Mouse (Mus musculus) heart, embryonic 10.5 days (tissue): ENCODE measurements around the gene Sult6b2. TPM values are rescaled to one million over a fixed set of nuclear protein-coding genes. Genes with fewer than 3 reads are reported as not detected.

ENCODE experiments used
- DNase-seq: peaks from one replicate; pipeline ENCODE4 v3.0.0-alpha.2; 2017; ENCODE audit warnings: low spot score
- H3K27ac ChIP-seq: fragments of 300-500 bp; sonication (generic); 2 replicates; pipeline ENCODE4 v1.5.1; 2016; ENCODE audit warnings: mild to moderate bottlenecking
- H3K27me3 ChIP-seq: fragments of 300-500 bp; sonication (generic); 2 replicates; pipeline ENCODE4 v1.6.1; 2016; ENCODE audit warnings: mild to moderate bottlenecking; ENCODE audit not compliant: poor library complexity, insufficient read depth, severe bottlenecking
- H3K36me3 ChIP-seq: fragments of 300-500 bp; sonication (generic); 2 replicates; pipeline ENCODE4 v1.6.1; 2016; ENCODE audit warnings: mild to moderate bottlenecking, moderate library complexity
- H3K4me1 ChIP-seq: fragments of 300-500 bp; sonication (generic); 2 replicates; pipeline ENCODE4 v1.6.1; 2016; ENCODE audit warnings: mild to moderate bottlenecking
- H3K4me3 ChIP-seq: fragments of 300-500 bp; sonication (generic); 2 replicates; pipeline ENCODE4 v1.5.1; 2016; ENCODE audit warnings: mild to moderate bottlenecking, moderate library complexity
- H3K9me3 ChIP-seq: fragments of 300-500 bp; sonication (generic); 2 replicates; pipeline ENCODE4 v1.6.1; 2016; ENCODE audit warnings: mild to moderate bottlenecking, moderate library complexity
- whole genome bisulfite sequencing: fragments of 180-500 bp; shearing (Covaris S2); methylation state at CpG from one replicate; pipeline ENCODE4 v1.1.7; 2016; 5-methylcytosine and 5-hydroxymethylcytosine counted together
- polyA plus RNA-seq: library from polyadenylated mRNA; unstranded; fragments of >200 nt; fragmentation: Nextera tagmentation; extraction: Ambion mirVana; gene quantifications from 2 replicates; pipeline ENCODE4 v1.2.1, GENCODE M21; 2016

Sult6b2 gene
- polyA plus RNA-seq, 1 experiment from 2014 or later: not detected

DNA sequence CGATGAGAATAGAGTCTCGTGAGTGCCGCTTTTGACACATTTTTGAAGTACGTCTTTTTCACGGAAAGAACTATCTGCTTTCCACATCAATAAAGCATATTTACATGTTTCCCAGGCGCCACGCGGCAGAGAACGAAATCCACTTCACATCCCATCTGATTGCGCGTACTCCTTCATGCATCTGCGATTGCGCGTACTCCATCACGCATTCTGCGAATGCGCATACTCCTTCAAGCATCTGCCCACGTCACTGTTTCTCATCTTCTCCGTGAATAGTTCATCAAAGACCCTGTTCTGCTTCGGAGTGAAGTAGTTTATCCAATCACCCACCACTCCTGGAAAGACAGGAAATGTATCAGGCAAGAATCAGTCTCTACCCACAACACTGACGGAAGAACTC, 18.2 kb downstream of the Sult6b2 start:
- Histone ChIP-seq H3K36me3 (no peaks in the 10 kb centered on the region), H3K27me3 (no peaks in the 10 kb centered on the region), H3K4me1 (0 out of 2 replicates have a peak, but pooled peaks cover 6% of the 10 kb centered on the region), H3K4me3 (no peak overlapping the region), H3K9me3 (no peaks in the 10 kb centered on the region), H3K27ac (no peak overlapping the region)
- DNase-seq: no peak
- WGBS: 85% methylated on average over 21 of the region's 21 CpGs

DNA sequence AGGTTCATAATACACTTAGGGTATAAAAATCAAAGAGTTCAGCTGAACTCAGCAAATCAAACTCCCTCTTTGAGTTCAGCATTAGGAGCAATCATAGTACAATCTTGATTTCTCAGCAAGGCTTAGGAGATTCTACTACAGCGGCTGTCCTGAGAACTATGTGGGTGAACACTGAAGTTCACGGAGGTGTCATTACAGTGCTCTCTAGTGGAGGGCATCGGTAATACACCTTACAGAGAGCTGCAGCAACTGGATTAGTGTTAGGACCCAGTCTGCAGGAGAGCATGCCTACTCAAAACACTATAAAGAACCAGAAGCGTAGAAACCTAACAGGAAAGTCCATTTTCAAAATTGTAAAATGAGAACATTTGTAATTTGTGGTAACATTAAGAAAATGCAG, 19.0 kb downstream of the Sult6b2 start:
- no peak overlapping the region for H3K4me3 ChIP-seq
- H3K4me1 ChIP-seq: 0 out of 2 replicates have a peak, but pooled peaks cover 6% of the 10 kb centered on the region
- H3K9me3 ChIP-seq: no peaks in the 10 kb centered on the region
- 34% methylated on average over 4 of the region's 4 CpGs for WGBS
- H3K27me3 ChIP-seq: no peaks in the 10 kb centered on the region
- peak; percentile 79 for DNase-seq
- H3K36me3 ChIP-seq: no peaks in the 10 kb centered on the region
- no peak overlapping the region for H3K27ac ChIP-seq

DNA sequence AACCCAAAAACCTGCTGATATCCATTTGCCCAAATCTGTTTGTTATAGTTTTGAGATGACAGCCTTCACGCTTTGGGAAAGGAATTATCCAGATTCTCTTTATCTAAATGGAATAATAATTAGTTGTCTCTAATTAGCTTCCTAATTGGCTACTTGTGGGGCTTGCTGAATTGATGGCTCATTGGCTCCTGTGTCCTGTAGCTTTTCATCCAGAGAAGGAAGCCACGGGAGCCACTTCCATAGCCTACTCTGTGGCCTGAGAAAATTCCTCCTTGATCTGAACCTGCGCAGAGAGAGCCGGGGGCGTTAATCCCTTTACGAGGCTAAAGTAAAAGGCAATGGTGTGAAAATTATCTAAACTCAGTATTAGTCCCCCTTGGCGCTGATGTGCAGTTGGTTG, 23.0 kb downstream of the Sult6b2 start:
- H3K27ac ChIP-seq: no peak overlapping the region
- H3K4me1 ChIP-seq: peaks cover 14% of the 10 kb centered on the region
- H3K27me3 ChIP-seq: no peaks in the 10 kb centered on the region
- H3K36me3 ChIP-seq: no peaks in the 10 kb centered on the region
- WGBS: 67% methylated on average over 7 of the region's 7 CpGs
- DNase-seq: no peak
- H3K4me3 ChIP-seq: no peak overlapping the region
- H3K9me3 ChIP-seq: no peaks in the 10 kb centered on the region

DNA sequence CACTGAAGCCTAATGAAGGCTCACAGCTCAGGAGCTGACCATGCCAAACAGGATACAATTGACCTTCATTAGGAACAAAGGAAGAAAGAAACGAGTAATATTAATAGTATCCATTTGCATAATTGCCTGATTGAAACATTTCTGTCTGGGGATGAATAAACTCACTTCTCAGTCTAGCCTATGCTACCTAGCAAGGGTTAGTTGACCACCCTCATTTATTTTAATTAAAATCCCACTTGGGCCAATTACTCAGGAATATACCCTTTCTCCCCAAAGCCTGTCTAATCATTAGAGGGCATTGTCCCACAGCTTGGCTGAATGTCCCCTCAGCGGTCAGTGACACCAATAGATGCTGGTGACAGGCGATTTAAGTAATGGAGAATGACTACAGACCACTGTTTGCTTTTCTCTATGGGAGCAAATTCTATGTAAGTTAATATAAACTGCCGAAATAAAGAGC, 23.7 kb downstream of the Sult6b2 start:
- DNase-seq: no peak
- Histone ChIP-seq H3K4me3 (no peak overlapping the region), H3K27ac (no peak overlapping the region), H3K4me1 (peaks cover 20% of the 10 kb centered on the region), H3K36me3 (no peaks in the 10 kb centered on the region), H3K27me3 (no peaks in the 10 kb centered on the region), H3K9me3 (no peaks in the 10 kb centered on the region)
- WGBS: 84% methylated on average over 4 of the region's 4 CpGs

DNA sequence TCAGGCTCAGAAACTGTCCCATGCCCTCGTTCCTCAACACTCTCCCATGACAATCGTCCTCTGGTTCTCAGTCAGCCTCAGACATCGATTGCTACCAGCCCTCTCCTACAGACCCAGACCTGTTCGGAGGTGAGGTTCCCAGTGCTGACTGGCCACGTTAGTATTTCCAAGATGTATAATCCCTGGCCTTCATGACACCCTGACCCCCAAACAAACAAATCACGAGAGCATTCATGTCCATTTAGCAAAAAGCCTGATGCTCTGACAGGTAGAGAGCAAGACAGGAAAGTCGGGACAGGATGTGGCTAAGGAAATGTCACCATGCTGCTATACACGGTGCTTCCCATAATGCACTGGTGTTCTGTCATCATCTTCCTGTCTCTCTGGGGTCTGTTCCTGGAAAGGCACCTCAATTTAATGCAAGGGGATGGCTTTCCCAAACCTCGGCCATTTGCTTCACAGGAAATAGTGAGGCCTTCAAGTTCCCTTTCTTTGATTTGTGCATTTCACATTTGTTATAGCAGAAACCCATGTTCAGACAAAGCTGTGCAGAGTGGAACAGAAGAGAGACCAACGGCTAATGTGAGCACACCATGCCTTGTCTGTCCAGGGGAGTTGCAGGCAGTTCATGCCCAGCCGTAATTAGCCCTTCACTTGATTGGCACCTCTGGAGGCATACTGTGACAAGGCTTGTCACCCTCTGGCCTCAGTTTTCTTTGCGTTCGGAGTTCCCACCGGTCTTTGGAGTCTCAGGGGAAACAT, 24.3 kb downstream of the Sult6b2 start:
- Histone ChIP-seq H3K4me3 (no peak overlapping the region), H3K9me3 (no peaks in the 10 kb centered on the region), H3K36me3 (0 out of 2 replicates have a peak, but pooled peaks cover 2% of the 10 kb centered on the region), H3K27me3 (no peaks in the 10 kb centered on the region), H3K27ac (no peak overlapping the region), H3K4me1 (peaks cover 20% of the 10 kb centered on the region)
- no peak for DNase-seq
- WGBS: 71% methylated on average over 14 of the region's 14 CpGs

DNA sequence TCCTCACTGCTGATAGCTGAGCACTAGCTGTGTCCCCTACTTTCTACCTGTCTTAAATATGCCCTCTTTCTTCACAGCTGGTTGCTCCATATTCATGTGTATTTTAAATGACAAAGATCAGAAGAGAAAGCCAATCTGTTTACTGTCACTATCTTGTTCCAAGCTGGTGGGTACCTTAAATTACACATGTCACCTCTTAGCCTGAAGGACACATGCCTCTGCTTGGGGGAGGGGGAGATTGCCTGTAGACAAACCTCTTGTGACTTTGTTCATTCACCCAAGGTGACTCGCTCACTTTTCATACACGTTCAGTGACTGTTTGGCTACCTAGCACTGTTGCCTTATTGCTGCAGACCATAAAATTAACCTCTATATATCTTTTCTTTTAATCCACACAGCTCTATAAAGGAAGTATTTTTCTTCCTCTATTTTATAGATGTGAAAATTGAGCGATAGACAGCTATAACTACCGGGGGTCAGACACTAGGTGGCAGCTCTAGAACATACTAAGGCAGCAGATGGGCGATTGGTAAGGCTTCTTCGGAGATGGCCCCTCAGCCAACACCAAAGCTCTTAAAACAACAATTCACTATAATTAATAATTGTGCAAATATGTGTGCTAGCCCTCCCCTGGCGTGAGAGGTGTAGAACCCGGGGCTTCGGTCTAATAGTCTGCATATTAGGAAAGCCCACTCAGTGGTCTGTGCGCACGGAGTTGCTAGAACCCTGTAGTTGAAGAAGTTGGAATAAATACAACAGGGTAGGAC, 25.1 kb downstream of the Sult6b2 start:
- DNase-seq: no peak
- Histone ChIP-seq H3K27me3 (no peaks in the 10 kb centered on the region), H3K27ac (no peak overlapping the region), H3K4me1 (peaks cover 20% of the 10 kb centered on the region), H3K9me3 (no peaks in the 10 kb centered on the region), H3K36me3 (peaks cover 9% of the 10 kb centered on the region; the same call in 1 of the 2 replicates), H3K4me3 (no peak overlapping the region)
- WGBS: 50% methylated on average over 11 of the region's 11 CpGs

DNA sequence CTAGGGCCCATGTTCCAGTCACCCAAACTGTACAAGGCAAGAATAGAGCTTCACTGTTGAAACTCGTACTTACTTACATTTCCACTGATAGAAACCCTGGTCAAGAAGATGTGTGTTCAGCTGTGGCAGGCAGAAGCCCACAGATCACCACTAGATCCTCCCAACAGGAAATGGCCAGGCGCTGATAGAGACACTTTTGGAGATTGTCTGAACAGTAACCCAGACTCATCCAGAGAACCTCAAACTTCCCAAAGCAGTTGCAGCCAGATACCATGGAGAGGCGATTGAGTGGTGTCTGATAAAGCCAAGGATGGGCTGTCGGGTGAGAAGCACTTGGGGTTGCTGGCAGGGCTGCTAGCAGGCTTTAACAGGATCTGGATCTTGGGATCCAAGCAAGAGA, 27.4 kb downstream of the Sult6b2 start:
- Histone ChIP-seq H3K36me3 (peaks cover 32% of the 10 kb centered on the region), H3K4me1 (peaks cover 20% of the 10 kb centered on the region), H3K27me3 (no peaks in the 10 kb centered on the region), H3K4me3 (no peak overlapping the region), H3K9me3 (no peaks in the 10 kb centered on the region), H3K27ac (0 out of 2 replicates have a peak overlapping the region, but pooled peaks have one; percentile 6)
- 24% methylated on average over 4 of the region's 4 CpGs for WGBS
- no peak for DNase-seq

DNA sequence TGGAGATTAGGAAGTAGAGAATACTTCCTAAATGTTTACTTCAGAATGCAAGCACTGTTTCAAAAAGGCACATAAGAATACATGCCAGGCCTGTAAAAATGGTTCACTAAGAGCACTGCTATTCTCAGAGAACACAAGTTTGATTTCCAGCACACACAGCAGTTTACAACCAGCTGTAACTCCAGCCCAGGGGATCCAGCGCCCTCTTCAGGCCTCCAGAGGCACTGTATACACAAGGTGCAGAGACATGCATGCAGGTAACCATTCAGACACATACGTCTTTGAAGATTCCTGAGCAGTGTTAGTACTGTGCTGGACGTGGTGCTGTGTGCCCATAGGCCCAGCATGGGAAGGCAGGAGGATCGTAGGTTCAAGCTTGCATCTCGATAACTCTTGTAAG, 30.7 kb downstream of the Sult6b2 start:
- Histone ChIP-seq H3K4me3 (no peak overlapping the region), H3K36me3 (peaks cover 56% of the 10 kb centered on the region), H3K4me1 (peaks cover 40% of the 10 kb centered on the region), H3K27me3 (no peaks in the 10 kb centered on the region), H3K9me3 (no peaks in the 10 kb centered on the region), H3K27ac (no peak overlapping the region)
- WGBS: 89% methylated on average over 5 of the region's 5 CpGs
- no peak for DNase-seq

DNA sequence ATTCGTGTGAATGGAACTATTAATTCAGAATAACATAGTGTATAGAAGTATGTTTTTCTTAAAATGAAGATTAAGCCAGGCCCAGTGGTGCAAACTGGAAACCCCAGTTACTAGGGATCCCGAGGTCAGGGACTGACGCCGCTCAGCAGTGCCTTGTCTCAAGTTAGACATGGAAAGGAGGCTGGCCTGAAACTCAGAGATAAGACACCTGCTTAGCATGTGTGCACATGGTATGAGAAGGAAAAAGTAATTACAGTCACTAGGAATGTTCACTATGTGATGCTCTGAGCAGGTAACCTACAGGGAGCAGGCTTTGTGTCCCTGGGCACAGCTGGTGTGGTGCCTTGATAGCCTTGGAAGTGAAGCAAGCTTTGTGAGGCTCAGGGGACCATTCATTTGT, 32.7 kb downstream of the Sult6b2 start:
- peaks cover 74% of the 10 kb centered on the region for H3K36me3 ChIP-seq
- WGBS: 85% methylated on average over 4 of the region's 4 CpGs

DNA sequence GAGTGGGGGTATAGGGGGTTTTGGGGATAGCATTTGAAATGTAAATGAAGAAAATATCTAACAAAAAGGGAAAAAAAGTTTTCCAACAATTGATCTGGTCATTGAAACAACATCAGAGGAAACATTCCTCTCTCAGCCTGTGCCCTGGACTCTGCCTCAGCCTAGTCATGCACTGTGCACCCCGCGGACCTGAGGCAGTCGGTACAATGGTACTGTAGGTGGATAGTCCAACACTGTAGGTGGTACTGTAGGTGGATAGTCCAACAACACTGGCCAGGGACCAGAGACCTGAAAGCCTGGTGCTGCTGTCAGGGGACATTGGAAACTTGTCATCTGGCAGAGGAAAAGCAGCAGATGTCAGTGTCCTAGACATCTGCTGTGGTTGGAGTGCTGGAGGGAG, 34.4 kb downstream of the Sult6b2 start:
- 80% methylated on average over 3 of the region's 3 CpGs for WGBS

More for the DNA sequence above, 32.7 kb downstream of the Sult6b2 start:
- peaks cover 39% of the 10 kb centered on the region for H3K4me1 ChIP-seq
- H3K4me3 ChIP-seq: no peak overlapping the region
- no peak overlapping the region for H3K27ac ChIP-seq
- H3K27me3 ChIP-seq: no peaks in the 10 kb centered on the region
- H3K9me3 ChIP-seq: no peaks in the 10 kb centered on the region
- DNase-seq: no peak

DNA sequence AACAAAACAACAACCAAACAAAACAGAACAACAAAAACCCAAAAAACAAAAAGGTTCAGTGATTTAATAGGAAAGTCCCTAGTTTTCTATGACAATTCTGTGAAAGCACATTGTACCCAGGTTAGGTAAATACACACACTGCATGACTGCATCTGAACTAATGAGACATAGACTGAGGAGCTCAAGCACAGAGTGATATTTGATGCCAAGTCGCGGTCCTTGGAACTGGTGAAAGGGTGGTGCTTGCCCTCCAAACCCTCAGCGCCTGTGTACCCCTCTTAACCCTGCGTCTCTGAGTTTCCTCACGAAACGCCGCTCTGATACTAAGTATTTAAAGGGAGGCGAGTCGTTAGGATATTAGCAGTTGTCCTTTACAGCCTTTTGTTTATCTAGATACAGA, 37.0 kb downstream of the Sult6b2 start:
- Histone ChIP-seq H3K9me3 (no peaks in the 10 kb centered on the region), H3K4me1 (peaks cover 30% of the 10 kb centered on the region; the same call in 1 of the 2 replicates), H3K27me3 (no peaks in the 10 kb centered on the region), H3K27ac (no peak overlapping the region), H3K36me3 (peaks cover 74% of the 10 kb centered on the region), H3K4me3 (no peak overlapping the region)
- no peak for DNase-seq
- 93% methylated on average over 9 of the region's 9 CpGs for WGBS

More for the DNA sequence above, 34.4 kb downstream of the Sult6b2 start:
- no peaks in the 10 kb centered on the region for H3K9me3 ChIP-seq
- H3K4me1 ChIP-seq: peaks cover 30% of the 10 kb centered on the region; the same call in 1 of the 2 replicates
- no peak overlapping the region for H3K4me3 ChIP-seq
- H3K27me3 ChIP-seq: no peaks in the 10 kb centered on the region
- H3K36me3 ChIP-seq: peaks cover 89% of the 10 kb centered on the region
- H3K27ac ChIP-seq: no peak overlapping the region
- DNase-seq: no peak

DNA sequence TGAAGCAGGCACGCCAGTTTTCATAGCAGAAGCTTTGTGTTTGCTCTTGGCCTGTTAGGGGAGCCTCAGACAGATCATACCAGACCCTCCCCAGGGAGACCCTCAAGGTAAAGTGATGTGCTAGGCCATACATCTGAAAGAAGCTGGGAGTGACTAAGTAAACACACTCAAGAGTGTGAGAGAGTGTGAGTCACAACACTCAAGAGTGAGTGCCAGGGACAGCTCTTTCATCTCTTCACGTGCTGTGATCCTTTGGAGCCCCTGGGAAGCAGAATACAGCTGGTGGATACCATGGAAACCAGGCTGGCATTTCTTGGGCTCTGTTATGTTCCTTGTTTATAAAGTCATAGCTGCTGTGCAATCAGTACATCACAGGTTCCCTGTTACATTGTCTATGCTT, 39.4 kb downstream of the Sult6b2 start:
- DNase-seq: no peak
- WGBS: 77% methylated on average over 2 of the region's 2 CpGs
- peaks cover 62% of the 10 kb centered on the region for H3K36me3 ChIP-seq

DNA sequence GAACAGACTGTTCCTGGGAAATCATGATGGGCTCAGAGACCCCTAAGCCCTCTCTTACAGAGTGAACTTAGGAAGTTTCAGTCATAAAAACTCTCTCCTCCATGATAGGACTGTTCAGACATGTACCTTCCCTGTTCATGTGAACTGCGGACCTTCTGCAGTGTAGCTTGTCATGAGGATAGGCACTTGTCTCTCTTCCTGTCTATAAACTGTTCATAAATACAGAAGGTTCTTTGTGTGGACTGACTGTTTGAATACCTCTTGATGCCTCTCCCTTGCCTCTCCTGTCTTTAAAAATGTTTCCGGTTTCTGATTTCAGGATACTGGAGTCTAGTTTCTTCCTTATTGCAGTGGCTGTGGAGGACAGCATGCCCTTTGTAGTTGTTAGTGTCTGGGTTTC, 44.7 kb downstream of the Sult6b2 start:
- WGBS: 90% methylated on average over 2 of the region's 2 CpGs
- no peaks in the 10 kb centered on the region for H3K27me3 ChIP-seq
- no peak overlapping the region for H3K4me3 ChIP-seq
- H3K4me1 ChIP-seq: peaks cover 28% of the 10 kb centered on the region
- H3K9me3 ChIP-seq: no peaks in the 10 kb centered on the region
- H3K36me3 ChIP-seq: peaks cover 26% of the 10 kb centered on the region
- H3K27ac ChIP-seq: no peak overlapping the region
- DNase-seq: no peak

More for the DNA sequence above, 39.4 kb downstream of the Sult6b2 start:
- H3K27ac ChIP-seq: no peak overlapping the region
- no peaks in the 10 kb centered on the region for H3K9me3 ChIP-seq
- H3K4me1 ChIP-seq: peaks cover 22% of the 10 kb centered on the region; the same call in 1 of the 2 replicates
- no peak overlapping the region for H3K4me3 ChIP-seq
- no peaks in the 10 kb centered on the region for H3K27me3 ChIP-seq
